Mouse (Mus musculus) thymus, adult 2 months (tissue): ENCODE data around the gene Pnliprp2. TPM values are rescaled to one million over a fixed set of nuclear protein-coding genes. Genes with fewer than 3 reads are reported as not detected.

Experiments
- DNase-seq: peaks from one replicate; pipeline ENCODE4 v3.0.0; 2021
- H3K27ac ChIP-seq: fragments of 200-500 bp; 2 replicates; pipeline ENCODE4 v1.5.1; 2012; ENCODE audit warnings: low read length, control low read depth; ENCODE audit not compliant: control insufficient read depth, insufficient read depth
- H3K27me3 ChIP-seq: fragments of 200-500 bp; 2 replicates; pipeline ENCODE4 v1.6.1; 2012; ENCODE audit warnings: mild to moderate bottlenecking, low read length, moderate library complexity, mixed read lengths; ENCODE audit not compliant: control insufficient read depth, insufficient read depth
- H3K36me3 ChIP-seq: fragments of 200-500 bp; 2 replicates; pipeline ENCODE4 v1.6.1; 2012; ENCODE audit warnings: mild to moderate bottlenecking, low read length, moderate library complexity; ENCODE audit not compliant: control insufficient read depth, insufficient read depth
- H3K4me1 ChIP-seq: fragments of 200-500 bp; replicated peaks from 2 replicates; pipeline ENCODE4 v1.6.1; 2012; ENCODE audit warnings: low read length; ENCODE audit not compliant: control insufficient read depth, insufficient read depth
- H3K4me3 ChIP-seq: fragments of 200-500 bp; 2 replicates; pipeline ENCODE4 v1.5.1; 2012; ENCODE audit warnings: mild to moderate bottlenecking, low read length, control low read depth, moderate library complexity; ENCODE audit not compliant: control insufficient read depth, insufficient read depth
- CTCF ChIP-seq: fragments of 200-500 bp; IDR thresholded peaks from 2 replicates; pipeline ENCODE4 v1.5.1; 2012; ENCODE audit warnings: mild to moderate bottlenecking, control low read depth, low read length, moderate library complexity, borderline replicate concordance; ENCODE audit not compliant: control insufficient read depth, poor library complexity, insufficient read depth; ENCODE audit errors: extremely low read depth
- POLR2A ChIP-seq: fragments of 200-500 bp; IDR thresholded peaks from 2 replicates; pipeline ENCODE4 v1.6.1; 2012; ENCODE audit warnings: mild to moderate bottlenecking, low read length, control low read depth, moderate library complexity; ENCODE audit not compliant: control insufficient read depth, poor library complexity, insufficient read depth; ENCODE audit errors: extremely low read depth
- WGBS: fragments of 180-500 bp; shearing (Covaris S2); methylation state at CpG from one replicate; pipeline ENCODE4 v1.1.7; 2018; 5-methylcytosine and 5-hydroxymethylcytosine counted together
- polyA plus RNA-seq: library from polyadenylated mRNA; depleted of rRNA; stranded (reverse); fragments of >200 nt; gene quantifications from 2 replicates; pipeline ENCODE4 v1.2.3, GENCODE M21; 2012; rRNA removed

Gene Pnliprp2
- not detected in 2 replicates for polyA plus RNA-seq

DNA sequence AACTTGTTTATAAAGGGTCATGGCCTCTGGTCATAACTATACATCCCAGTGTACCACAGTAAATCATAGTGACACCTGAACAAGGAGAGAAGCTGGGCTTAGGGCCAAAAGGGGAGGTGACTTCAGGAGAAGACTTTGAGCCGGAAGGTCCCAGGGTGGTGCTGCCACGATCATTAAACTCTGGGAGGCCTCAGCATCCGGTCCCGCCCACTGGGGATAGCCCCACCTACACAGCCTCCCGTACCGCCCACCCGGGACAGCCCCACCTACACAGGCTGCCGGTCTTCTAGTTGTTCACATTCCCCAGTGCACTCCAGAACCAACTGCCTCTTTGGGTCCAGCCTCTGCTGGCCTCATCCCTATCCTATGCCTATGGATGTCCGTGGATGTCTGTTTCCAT is at the start of gene Pnliprp2:
Gene Pnliprp2, plus strand, starts transcription at position 297 of the 400 bp plus-strand sequence.
- Histone ChIP-seq H3K36me3 (no peaks in the 10 kb centered on the region), H3K4me3 (no peak within 1 kb of the TSS), H3K27ac (no peak within 1 kb of the TSS), H3K4me1 (no peaks in the 10 kb centered on the region), H3K27me3 (no peaks in the 10 kb centered on the region)
- WGBS: 70% methylated on average over 9 of the region's 9 CpGs
- TF ChIP-seq POLR2A (no peak), CTCF (no peak)
- DNase-seq: no peak

DNA sequence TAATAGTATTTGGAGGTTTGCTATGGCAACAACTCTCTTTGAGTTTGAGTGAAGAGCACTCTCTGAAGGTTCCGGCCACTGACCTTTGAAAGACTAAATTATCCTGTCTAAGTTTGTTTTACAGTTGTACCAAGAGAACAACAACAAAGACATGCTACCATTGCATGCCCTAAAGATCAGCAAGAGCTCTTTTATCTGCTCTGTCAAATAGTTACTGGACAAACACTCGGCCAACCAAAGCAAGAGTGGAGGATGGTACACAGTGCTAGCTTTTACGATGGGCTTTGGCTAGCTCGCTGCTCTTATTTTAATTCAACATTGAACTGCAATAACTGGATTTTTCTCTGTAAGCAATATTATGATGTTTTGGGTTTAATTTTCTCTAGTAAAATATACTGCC is 41.6 kb upstream of the Pnliprp2 start:
- no peaks in the 10 kb centered on the region for H3K27me3 ChIP-seq
- 96% methylated on average over 4 of the region's 4 CpGs for WGBS
- no peak overlapping the region for H3K4me3 ChIP-seq
- no peaks in the 10 kb centered on the region for H3K4me1 ChIP-seq
- no peak for TF ChIP-seq POLR2A
- no peak for TF ChIP-seq CTCF
- no peak for DNase-seq
- H3K27ac ChIP-seq: no peak overlapping the region
- no peaks in the 10 kb centered on the region for H3K36me3 ChIP-seq

DNA sequence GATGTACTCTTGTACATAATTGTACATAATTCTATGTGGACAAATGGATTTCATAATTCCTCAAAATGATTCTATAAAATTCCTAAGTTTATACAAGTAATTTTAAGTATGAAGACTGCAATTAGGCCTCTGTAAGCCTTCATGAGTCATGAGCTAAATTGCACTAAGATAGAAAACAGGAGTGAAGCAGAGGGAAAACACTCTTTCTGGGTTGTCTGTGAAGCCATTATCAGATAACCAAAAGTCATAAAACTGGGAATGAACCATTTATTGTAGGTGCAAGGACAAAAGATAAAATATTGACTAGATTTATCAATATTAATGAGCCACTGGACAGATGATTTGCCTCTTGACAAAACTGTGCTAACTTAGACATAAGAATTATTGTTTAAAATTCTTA is 39.1 kb upstream of the Pnliprp2 start:
- H3K4me1 ChIP-seq: no peaks in the 10 kb centered on the region
- TF ChIP-seq POLR2A (no peak), CTCF (no peak)
- no peak overlapping the region for H3K4me3 ChIP-seq
- no peaks in the 10 kb centered on the region for H3K27me3 ChIP-seq
- no peaks in the 10 kb centered on the region for H3K36me3 ChIP-seq
- no peak overlapping the region for H3K27ac ChIP-seq
- no peak for DNase-seq

DNA sequence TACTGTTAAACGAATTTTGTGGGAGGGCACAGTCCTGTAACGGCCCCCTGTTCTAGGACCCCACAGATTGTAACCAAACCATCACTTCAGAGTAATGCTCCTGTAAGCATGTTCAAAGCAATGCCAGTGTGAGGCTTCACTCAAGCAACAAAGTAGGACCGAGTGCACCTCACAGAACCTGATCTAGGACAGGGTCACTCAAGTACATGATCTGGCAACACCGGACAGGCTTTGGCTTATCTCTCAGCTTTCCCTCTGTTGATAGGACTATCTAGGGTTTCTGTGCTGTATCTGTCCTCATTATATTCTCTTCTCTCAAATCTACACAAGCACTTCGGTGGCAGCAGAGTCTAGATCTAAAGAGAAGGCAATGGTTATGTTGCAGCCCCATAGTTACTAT is 33.0 kb upstream of the Pnliprp2 start:
- no peak for DNase-seq
- TF ChIP-seq CTCF: no peak
- TF ChIP-seq POLR2A: no peak
- no peaks in the 10 kb centered on the region for H3K36me3 ChIP-seq
- 88% methylated on average over 5 of the region's 5 CpGs for WGBS
- H3K4me3 ChIP-seq: no peak overlapping the region
- no peaks in the 10 kb centered on the region for H3K27me3 ChIP-seq
- H3K4me1 ChIP-seq: no peaks in the 10 kb centered on the region
- no peak overlapping the region for H3K27ac ChIP-seq

DNA sequence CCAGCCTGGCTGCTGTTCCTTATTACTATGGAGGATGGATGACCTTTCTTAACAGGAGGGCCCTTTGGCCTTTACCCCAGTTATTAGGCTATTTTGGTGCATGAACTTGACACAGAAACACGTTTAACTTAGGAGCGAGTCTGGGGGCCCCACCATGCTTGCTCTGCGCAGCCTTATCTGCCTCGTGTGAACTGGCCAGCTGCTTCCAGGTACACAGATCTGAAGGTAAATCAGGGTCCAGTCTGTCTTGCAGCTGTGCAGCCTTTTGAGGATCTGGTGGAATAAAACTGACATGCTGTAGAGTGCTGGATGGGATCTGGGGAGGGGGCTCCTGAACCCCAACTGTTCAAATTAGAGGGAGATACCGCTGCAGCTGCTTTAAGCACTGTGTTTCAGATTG is 31.8 kb upstream of the Pnliprp2 start:
- DNase-seq: no peak
- no peak for TF ChIP-seq CTCF
- TF ChIP-seq POLR2A: no peak
- no peaks in the 10 kb centered on the region for H3K36me3 ChIP-seq
- WGBS: 85% methylated on average over 5 of the region's 5 CpGs
- no peaks in the 10 kb centered on the region for H3K4me1 ChIP-seq
- no peaks in the 10 kb centered on the region for H3K27me3 ChIP-seq
- H3K4me3 ChIP-seq: no peak overlapping the region
- H3K27ac ChIP-seq: no peak overlapping the region

DNA sequence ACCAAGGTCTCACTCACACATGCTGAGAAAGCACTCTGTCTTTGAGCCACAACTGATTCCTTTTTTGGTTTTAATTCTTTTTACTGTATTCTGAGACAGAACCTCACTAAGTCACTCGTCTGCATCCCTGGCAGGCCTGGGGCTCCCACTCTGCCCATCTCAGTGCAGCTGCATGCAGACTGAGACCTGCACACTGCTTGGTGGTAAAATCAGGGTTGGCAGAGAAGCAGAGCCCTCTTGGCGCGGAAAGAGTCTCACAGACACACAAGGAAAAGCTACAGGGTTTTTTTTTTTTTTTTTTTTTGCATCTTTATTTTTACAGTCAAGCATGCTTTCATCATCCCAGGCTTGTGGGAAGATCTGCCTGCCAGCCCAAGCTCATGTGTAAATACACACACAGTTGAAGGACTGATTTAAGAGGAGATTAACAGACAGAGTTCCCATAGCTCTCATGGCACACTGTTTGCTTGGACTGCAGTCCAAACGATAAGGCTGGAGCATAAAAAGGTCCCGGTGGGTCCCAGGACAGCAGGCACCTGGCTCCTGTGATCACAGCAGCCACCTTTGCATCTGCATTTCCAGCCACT is 31.0 kb upstream of the Pnliprp2 start, which contains the start of gene Pnliprp1:
Gene Pnliprp1, plus strand, starts transcription at position 443 of the 587 bp plus-strand sequence.
- WGBS: 71% methylated on average over 5 of the region's 5 CpGs
- H3K4me1 ChIP-seq: no peaks in the 10 kb centered on the region
- H3K27ac ChIP-seq: no peak within 1 kb of the TSS
- no peak for TF ChIP-seq POLR2A
- TF ChIP-seq CTCF: no peak
- no peaks in the 10 kb centered on the region for H3K27me3 ChIP-seq
- H3K4me3 ChIP-seq: no peak within 1 kb of the TSS
- H3K36me3 ChIP-seq: no peaks in the 10 kb centered on the region
- no peak for DNase-seq

DNA sequence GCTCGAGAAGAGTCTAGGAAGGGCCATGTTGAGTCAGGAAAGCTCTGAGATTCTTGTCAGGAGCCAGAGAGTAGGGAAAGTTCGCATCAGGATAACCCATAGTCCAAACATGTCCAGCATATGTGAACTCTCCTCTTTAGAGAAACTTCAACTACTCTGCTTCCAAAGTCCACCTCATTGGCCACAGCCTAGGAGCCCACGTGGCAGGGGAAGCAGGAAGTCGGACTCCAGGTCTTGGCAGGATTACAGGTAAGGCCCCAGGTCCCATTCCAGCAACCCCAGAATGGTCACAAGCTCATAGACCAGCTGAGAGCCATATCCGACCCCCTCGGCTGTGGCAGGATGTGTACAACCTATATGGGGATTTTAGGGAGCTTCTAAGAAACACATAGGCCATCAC is 26.3 kb upstream of the Pnliprp2 start:
- Histone ChIP-seq H3K4me3 (no peak overlapping the region), H3K36me3 (no peaks in the 10 kb centered on the region), H3K27me3 (no peaks in the 10 kb centered on the region), H3K27ac (no peak overlapping the region), H3K4me1 (no peaks in the 10 kb centered on the region)
- DNase-seq: no peak
- TF ChIP-seq POLR2A: no peak
- TF ChIP-seq CTCF: no peak
- 80% methylated on average over 6 of the region's 6 CpGs for WGBS
